Mouse (Mus musculus): ENCODE results near the gene Rpia.

GRCm38 (mm10) chr6:70773769-70774168, 18.3 kb downstream of the Rpia start:
- TF ChIP-seq EP300 (IDR thresholded peaks at IDR 0.05; ENCODE audit: low read depth) (no peak), CTCF (IDR thresholded peaks at IDR 0.05; ENCODE audit: low read depth) (no peak)

Measured in liver, embryonic 14.5 days (tissue).